Mouse (Mus musculus) lung, postnatal 0 days (tissue): ENCODE results near the gene Habp2.
A peak's percentile ranks its signal among the peaks of the same experiment; 100 is the strongest.

Source experiments
- CTCF ChIP-seq: IDR thresholded peaks from 2 replicates; pipeline ENCODE4 v1.5.1; 2016; ENCODE audit warnings: antibody characterized with exemption, mild to moderate bottlenecking
- EP300 ChIP-seq: IDR thresholded peaks from 2 replicates; pipeline ENCODE4 v1.6.1; 2016; ENCODE audit warnings: antibody characterized with exemption, mild to moderate bottlenecking, control low read depth

- TF ChIP-seq CTCF (peak; percentile 86), EP300 (no peak)
Observed at GRCm38 (mm10) chr19:56294654-56295399, 7.9 kb downstream of the Habp2 start.
